Mouse (Mus musculus): ENCODE results near the gene Ddx20. TPM values are rescaled to one million over a fixed set of nuclear protein-coding genes. Genes with fewer than 3 reads are reported as not detected.
"Not testable (repeated sequence)": the region's sequence is repeated elsewhere in the genome, so short reads cannot be mapped to it uniquely, and the experiment has no call there.

Gene Ddx20
- polyA plus RNA-seq, 1 experiment from 2014 or later: 34.6 TPM

GRCm38 (mm10) chr3:105704031-105705008 lies 16.9 kb upstream of the Ddx20 start, which contains the start of gene Inka2:
Gene Inka2, plus strand, starts transcription at chr3:105704599.
- peak within 1 kb of the TSS; percentile 56 for H3K4me3 ChIP-seq
- peaks cover 35% of the 10 kb centered on the region for H3K27me3 ChIP-seq (replicated peaks)
- H3K4me1 ChIP-seq: peaks cover 16% of the 10 kb centered on the region
- WGBS: 2% methylated on average over 39 of the region's 43 CpGs
- peak within 1 kb of the TSS; percentile 100 for H3K4me2 ChIP-seq (replicated peaks)
- ATAC-seq (ENCODE audit: low FRiP score, low read depth): peak; percentile 98
- no peak within 1 kb of the TSS for H3K27ac ChIP-seq
- H3K36me3 ChIP-seq: no peaks in the 10 kb centered on the region
- H3K9ac ChIP-seq: peak within 1 kb of the TSS; percentile 69
- H3K9me3 ChIP-seq: no peaks in the 10 kb centered on the region

GRCm38 (mm10) chr3:105703571-105703970 lies 16.2 kb upstream of the Ddx20 start:
- Histone ChIP-seq H3K4me1 (peaks cover 16% of the 10 kb centered on the region), H3K4me3 (no peak overlapping the region), H3K27me3 (replicated peaks) (peaks cover 35% of the 10 kb centered on the region), H3K36me3 (no peaks in the 10 kb centered on the region), H3K9ac (no peak overlapping the region), H3K4me2 (replicated peaks) (peak overlapping the region; percentile 100; the same call in 1 of the 2 replicates), H3K9me3 (no peaks in the 10 kb centered on the region), H3K27ac (no peak overlapping the region)
- no peak for ATAC-seq (ENCODE audit: low FRiP score, low read depth)
- 47% methylated on average over 6 of the region's 6 CpGs for WGBS

GRCm38 (mm10) chr3:105701399-105701798 lies 14.0 kb upstream of the Ddx20 start:
- peaks cover 22% of the 10 kb centered on the region for H3K4me1 ChIP-seq
- no peaks in the 10 kb centered on the region for H3K9me3 ChIP-seq
- no peak overlapping the region for H3K27ac ChIP-seq
- H3K4me3 ChIP-seq: no peak overlapping the region
- ATAC-seq (ENCODE audit: low FRiP score, low read depth): no peak
- no peak overlapping the region for H3K9ac ChIP-seq
- WGBS: 69% methylated on average over 5 of the region's 5 CpGs
- H3K4me2 ChIP-seq (replicated peaks): no peak overlapping the region
- peaks cover 32% of the 10 kb centered on the region for H3K27me3 ChIP-seq (replicated peaks)
- no peaks in the 10 kb centered on the region for H3K36me3 ChIP-seq

- not testable (repeated sequence) for H3K4me3 ChIP-seq; H3K27ac ChIP-seq; H3K9me3 ChIP-seq; H3K36me3 ChIP-seq; H3K4me2 ChIP-seq (replicated peaks); H3K9ac ChIP-seq; ATAC-seq (ENCODE audit: low FRiP score, low read depth)
- peaks cover 26% of the 10 kb centered on the region for H3K27me3 ChIP-seq (replicated peaks)
- WGBS: 42% methylated on average over 1 of the region's 1 CpGs
- H3K4me1 ChIP-seq: peaks cover 28% of the 10 kb centered on the region
Measured at GRCm38 (mm10) chr3:105700786-105701185, 13.4 kb upstream of the Ddx20 start.

GRCm38 (mm10) chr3:105699241-105699933 lies 12.0 kb upstream of the Ddx20 start:
- no peak for ATAC-seq (ENCODE audit: low FRiP score, low read depth)
- Histone ChIP-seq H3K4me3 (no peak overlapping the region), H3K36me3 (no peaks in the 10 kb centered on the region), H3K9ac (no peak overlapping the region), H3K27ac (no peak overlapping the region), H3K27me3 (replicated peaks) (peaks cover 18% of the 10 kb centered on the region), H3K4me1 (peaks cover 31% of the 10 kb centered on the region), H3K4me2 (replicated peaks) (no peak overlapping the region), H3K9me3 (no peaks in the 10 kb centered on the region)
- WGBS: 62% methylated on average over 3 of the region's 3 CpGs

- Histone ChIP-seq H3K4me3 (no peak overlapping the region), H3K4me2 (replicated peaks) (no peak overlapping the region), H3K36me3 (no peaks in the 10 kb centered on the region), H3K27ac (no peak overlapping the region), H3K9me3 (no peaks in the 10 kb centered on the region), H3K4me1 (peaks cover 26% of the 10 kb centered on the region), H3K9ac (no peak overlapping the region), H3K27me3 (replicated peaks) (peaks cover 13% of the 10 kb centered on the region)
- WGBS: 74% methylated on average over 1 of the region's 1 CpGs
- no peak for ATAC-seq (ENCODE audit: low FRiP score, low read depth)
Measured at GRCm38 (mm10) chr3:105698311-105698710, 10.9 kb upstream of the Ddx20 start.

GRCm38 (mm10) chr3:105697148-105697441 lies 9.7 kb upstream of the Ddx20 start:
- no peak overlapping the region for H3K4me3 ChIP-seq
- ATAC-seq (ENCODE audit: low FRiP score, low read depth): no peak
- H3K4me2 ChIP-seq (replicated peaks): no peak overlapping the region
- no peak overlapping the region for H3K27ac ChIP-seq
- H3K9me3 ChIP-seq: no peaks in the 10 kb centered on the region
- H3K9ac ChIP-seq: no peak overlapping the region
- no peaks in the 10 kb centered on the region for H3K36me3 ChIP-seq
- peaks cover 6% of the 10 kb centered on the region; the same call in 1 of the 2 replicates for H3K27me3 ChIP-seq (replicated peaks)
- WGBS: 74% methylated on average over 5 of the region's 5 CpGs
- H3K4me1 ChIP-seq: peaks cover 26% of the 10 kb centered on the region

- Histone ChIP-seq H3K4me3 (no peak overlapping the region), H3K9ac (no peak overlapping the region), H3K9me3 (no peaks in the 10 kb centered on the region), H3K27ac (no peak overlapping the region), H3K27me3 (replicated peaks) (peaks cover 6% of the 10 kb centered on the region; the same call in 1 of the 2 replicates), H3K4me2 (replicated peaks) (peak overlapping the region; percentile 44), H3K4me1 (peaks cover 26% of the 10 kb centered on the region), H3K36me3 (no peaks in the 10 kb centered on the region)
- 77% methylated on average over 17 of the region's 17 CpGs for WGBS
- no peak for ATAC-seq (ENCODE audit: low FRiP score, low read depth)
Measured at GRCm38 (mm10) chr3:105696387-105697147, 9.2 kb upstream of the Ddx20 start.

- 37% methylated on average over 20 of the region's 20 CpGs for WGBS
- H3K4me3 ChIP-seq: no peak overlapping the region
Measured at GRCm38 (mm10) chr3:105695476-105696386, 8.4 kb upstream of the Ddx20 start.

GRCm38 (mm10) chr3:105693327-105694080 lies 6.1 kb upstream of the Ddx20 start:
- H3K4me2 ChIP-seq (replicated peaks): no peak overlapping the region
- peaks cover 26% of the 10 kb centered on the region for H3K4me1 ChIP-seq
- peaks cover 3% of the 10 kb centered on the region; the same call in 1 of the 2 replicates for H3K27me3 ChIP-seq (replicated peaks)
- no peak overlapping the region for H3K9ac ChIP-seq
- no peak overlapping the region for H3K27ac ChIP-seq
- H3K4me3 ChIP-seq: no peak overlapping the region
- no peak for ATAC-seq (ENCODE audit: low FRiP score, low read depth)
- WGBS: 82% methylated on average over 14 of the region's 14 CpGs
- H3K9me3 ChIP-seq: no peaks in the 10 kb centered on the region
- H3K36me3 ChIP-seq: no peaks in the 10 kb centered on the region

More at GRCm38 (mm10) chr3:105695476-105696386, 8.4 kb upstream of the Ddx20 start:
- Histone ChIP-seq H3K4me2 (replicated peaks) (peak overlapping the region; percentile 44), H3K9ac (peak overlapping the region; percentile 23; the same call in 1 of the 2 replicates), H3K27ac (no peak overlapping the region; the same call in 1 of the 2 replicates), H3K4me1 (peaks cover 26% of the 10 kb centered on the region), H3K27me3 (replicated peaks) (peaks cover 3% of the 10 kb centered on the region; the same call in 1 of the 2 replicates), H3K36me3 (no peaks in the 10 kb centered on the region), H3K9me3 (no peaks in the 10 kb centered on the region)
- ATAC-seq (ENCODE audit: low FRiP score, low read depth): peak; percentile 48; the same call in 1 of the 2 replicates
